Mouse (Mus musculus) midbrain, embryonic 11.5 days (tissue): ENCODE results near the gene Cox8b. TPM values are rescaled to one million over a fixed set of nuclear protein-coding genes. Genes with fewer than 3 reads are reported as not detected.
"Not testable (repeated sequence)": the region's sequence is repeated elsewhere in the genome, so short reads cannot be mapped to it uniquely, and the experiment has no call there.

Experiments used
- ATAC-seq: fragments of 200-750 bp; cut with Nextera tagmentation; 2 replicates; pipeline ENCODE4 v1.8.0; 2017; ENCODE audit warnings: moderate TSS enrichment, moderate library complexity; ENCODE audit not compliant: low FRiP score
- DNase-seq: peaks from one replicate; pipeline ENCODE4 v3.0.0; 2015; ENCODE audit warnings: low spot score; ENCODE audit errors: missing footprints
- H3K27ac ChIP-seq: fragments of 300-500 bp; sonication (generic); 2 replicates; pipeline ENCODE4 v1.5.1; 2014; ENCODE audit warnings: low read depth, low read length
- H3K27me3 ChIP-seq: fragments of 300-500 bp; sonication (generic); 2 replicates; pipeline ENCODE4 v1.6.1; 2014; ENCODE audit warnings: mild to moderate bottlenecking, low read length, moderate library complexity, mixed read lengths; ENCODE audit not compliant: control insufficient read depth, insufficient read depth
- H3K36me3 ChIP-seq: fragments of 300-500 bp; sonication (generic); 2 replicates; pipeline ENCODE4 v1.6.1; 2014; ENCODE audit warnings: mild to moderate bottlenecking, low read length, moderate library complexity, mixed read lengths; ENCODE audit not compliant: control insufficient read depth, insufficient read depth
- H3K4me1 ChIP-seq: fragments of 300-500 bp; sonication (generic); 2 replicates; pipeline ENCODE4 v1.6.1; 2014; ENCODE audit warnings: low read length; ENCODE audit not compliant: control insufficient read depth, insufficient read depth
- H3K4me2 ChIP-seq: fragments of 300-500 bp; sonication (generic); 2 replicates; pipeline ENCODE4 v1.6.1; 2014; ENCODE audit warnings: mild to moderate bottlenecking, moderate library complexity
- H3K4me3 ChIP-seq: fragments of 300-500 bp; sonication (generic); 2 replicates; pipeline ENCODE4 v1.5.1; 2014; ENCODE audit warnings: low read depth, low read length
- H3K9ac ChIP-seq: fragments of 300-500 bp; sonication (generic); 2 replicates; pipeline ENCODE4 v1.6.1; 2014; ENCODE audit warnings: low read length
- H3K9me3 ChIP-seq: fragments of 300-500 bp; sonication (generic); 2 replicates; pipeline ENCODE4 v1.6.1; 2016; ENCODE audit warnings: low read length; ENCODE audit not compliant: control insufficient read depth
- WGBS: fragments of 180-500 bp; shearing (Covaris S2); extraction: QIAGEN DNeasy Blood & Tissue Kit; methylation state at CpG from one replicate; pipeline ENCODE4 v1.1.7; 2014; 5-methylcytosine and 5-hydroxymethylcytosine counted together
- polyA plus RNA-seq: library from polyadenylated mRNA; unstranded; fragments of >200 nt; fragmentation: Nextera tagmentation; extraction: Ambion mirVana; gene quantifications from 2 replicates; pipeline ENCODE4 v1.2.1, GENCODE M21; 2014

The Cox8b gene
- polyA plus RNA-seq, 1 experiment from 2014 or later: not detected

DNA sequence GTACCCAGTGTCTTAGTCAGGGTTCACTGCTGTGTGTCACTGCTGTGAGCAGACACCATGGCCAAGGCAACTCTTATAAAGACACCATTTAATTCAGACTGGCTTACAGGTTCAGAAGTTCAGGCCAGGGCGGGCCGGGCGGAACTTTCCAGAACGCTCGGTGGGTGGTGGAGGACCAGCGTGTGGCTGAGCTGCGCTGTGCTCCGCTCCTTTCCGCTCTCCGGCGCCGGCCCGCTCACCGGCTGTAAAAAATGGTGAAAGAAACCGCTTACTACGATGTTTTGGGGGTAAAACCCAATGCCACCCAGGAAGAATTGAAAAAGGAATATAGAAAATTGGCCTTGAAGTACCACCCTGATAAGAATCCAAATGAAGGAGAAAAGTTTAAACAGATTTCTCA is 9.6 kb downstream of the Cox8b start:
- not testable (repeated sequence) for DNase-seq, H3K4me3 ChIP-seq, H3K9me3 ChIP-seq, H3K4me2 ChIP-seq, H3K9ac ChIP-seq, H3K27ac ChIP-seq, ATAC-seq, H3K27me3 ChIP-seq, H3K4me1 ChIP-seq
- peaks cover 29% of the 10 kb centered on the region for H3K36me3 ChIP-seq
- 95% methylated on average over 16 of the region's 16 CpGs for WGBS

DNA sequence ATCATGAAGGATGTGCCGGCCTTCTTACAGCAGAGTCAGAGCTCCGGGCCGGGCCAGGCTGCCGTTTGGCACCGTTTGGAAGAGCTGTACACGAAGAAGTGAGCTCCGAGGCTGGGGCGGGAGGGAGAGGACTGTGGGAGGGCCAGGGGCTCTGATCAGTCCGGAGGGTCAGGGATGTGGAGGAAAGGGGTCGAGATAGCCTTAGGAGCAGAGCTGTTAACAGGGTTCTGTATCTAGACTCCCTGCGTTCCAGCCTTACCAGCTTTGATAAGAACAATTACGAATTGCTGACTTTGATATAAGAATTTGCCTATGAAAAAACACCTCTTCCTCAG is 17.8 kb downstream of the Cox8b start:
- Histone ChIP-seq H3K4me2 (peak overlapping the region; percentile 85), H3K4me1 (peaks cover 8% of the 10 kb centered on the region), H3K36me3 (no peaks in the 10 kb centered on the region), H3K27me3 (no peaks in the 10 kb centered on the region), H3K9ac (peak overlapping the region; percentile 49), H3K4me3 (peak overlapping the region; percentile 52), H3K27ac (no peak overlapping the region), H3K9me3 (no peaks in the 10 kb centered on the region)
- 1% methylated on average over 12 of the region's 12 CpGs for WGBS
- ATAC-seq (peak; percentile 70), DNase-seq (no peak)

DNA sequence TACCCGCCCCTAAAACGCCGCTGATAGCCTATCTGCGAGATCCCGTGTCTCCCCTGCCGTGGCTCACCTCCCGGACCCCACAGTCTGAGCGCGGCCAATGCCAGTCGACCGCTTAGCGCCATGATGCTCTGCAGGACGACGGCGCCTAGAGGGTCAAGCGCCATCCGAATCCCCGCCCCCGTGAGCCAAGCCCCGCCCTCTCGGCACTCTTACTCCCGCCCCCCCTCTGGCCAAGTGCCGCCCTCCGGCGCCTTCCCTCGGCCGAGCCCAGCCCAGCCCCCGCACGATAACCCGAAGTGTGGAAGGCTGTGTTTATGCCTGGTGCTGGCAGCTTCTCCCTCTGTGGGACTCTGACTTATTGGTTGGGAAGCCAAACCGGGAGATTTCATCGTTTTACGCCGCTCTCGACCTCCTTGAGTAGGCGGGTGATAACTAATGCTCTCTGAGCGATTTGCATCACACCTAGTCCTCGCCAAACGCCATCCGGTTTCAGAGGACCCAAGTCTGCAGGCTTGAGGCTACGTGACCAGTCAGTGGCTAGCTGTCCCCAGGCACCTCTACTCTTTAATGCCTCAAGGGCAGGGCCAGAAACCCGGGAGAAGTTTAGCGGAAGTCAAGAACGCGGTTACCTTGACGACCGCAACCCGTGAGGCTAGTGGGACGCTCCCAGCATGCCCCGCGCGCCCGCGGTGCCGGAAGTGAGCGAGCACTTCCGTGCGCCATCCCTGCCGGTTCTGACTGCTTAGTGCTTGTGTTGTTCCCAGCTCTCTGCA is 18.4 kb downstream of the Cox8b start, which contains the start of the genes Psmd13 and Sirt3:
Gene Psmd13 (plus strand): TSS at position 273 of the 773 bp plus-strand sequence.
Gene Sirt3 (minus strand): TSS at position 614 of the 773 bp plus-strand sequence.
- ATAC-seq: peak; percentile 95
- WGBS: under 1% methylated on average over 59 of the region's 59 CpGs

DNA sequence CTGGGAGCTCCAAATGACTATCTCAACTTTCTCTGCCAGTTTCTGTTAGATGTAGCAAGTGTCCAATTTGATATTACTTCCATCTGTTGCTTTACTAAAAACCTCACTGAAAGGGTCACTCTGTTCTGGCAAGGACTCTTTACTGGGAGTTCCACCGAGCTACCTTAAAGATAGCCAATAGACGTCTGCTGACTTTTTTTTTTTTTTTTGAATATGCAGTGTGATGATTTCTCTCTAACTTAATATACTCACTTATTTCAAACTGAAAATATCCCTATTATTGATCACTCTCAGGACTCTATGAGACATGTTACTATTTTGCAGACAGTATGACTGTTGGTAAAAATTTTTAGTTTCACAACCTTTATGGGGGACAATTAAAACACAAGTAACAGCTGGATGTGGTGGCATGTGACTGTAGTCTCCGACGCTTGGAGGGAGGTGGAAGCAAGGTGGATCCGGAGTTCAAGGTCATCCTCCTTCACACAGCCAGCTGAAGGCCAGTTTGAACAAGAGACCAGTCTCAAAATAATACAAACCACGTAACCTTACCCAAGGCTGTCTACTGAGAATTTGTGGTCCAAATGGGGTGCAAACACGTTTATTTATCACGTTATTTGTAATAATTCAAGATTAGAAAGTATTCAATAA is 19.3 kb downstream of the Cox8b start:
- Histone ChIP-seq H3K27ac (no peak overlapping the region), H3K4me3 (peak overlapping the region; percentile 52), H3K9ac (peak overlapping the region; percentile 49), H3K9me3 (no peaks in the 10 kb centered on the region), H3K36me3 (0 out of 2 replicates have a peak, but pooled peaks cover 2% of the 10 kb centered on the region), H3K4me2 (peak overlapping the region; percentile 85), H3K4me1 (peaks cover 8% of the 10 kb centered on the region), H3K27me3 (no peaks in the 10 kb centered on the region)
- 35% methylated on average over 8 of the region's 8 CpGs for WGBS
- ATAC-seq (no peak), DNase-seq (no peak)

More for the DNA sequence above, 18.4 kb downstream of the Cox8b start, which contains the start of the genes Psmd13 and Sirt3:
- Histone ChIP-seq H3K36me3 (no peaks in the 10 kb centered on the region), H3K4me2 (peak within 1 kb of the TSS; percentile 85), H3K4me3 (peak within 1 kb of the TSS; percentile 52), H3K9ac (peak within 1 kb of the TSS; percentile 49), H3K27ac (peak within 1 kb of the TSS; percentile 75), H3K9me3 (no peaks in the 10 kb centered on the region), H3K4me1 (peaks cover 8% of the 10 kb centered on the region), H3K27me3 (no peaks in the 10 kb centered on the region)
- peak; percentile 99 for DNase-seq

DNA sequence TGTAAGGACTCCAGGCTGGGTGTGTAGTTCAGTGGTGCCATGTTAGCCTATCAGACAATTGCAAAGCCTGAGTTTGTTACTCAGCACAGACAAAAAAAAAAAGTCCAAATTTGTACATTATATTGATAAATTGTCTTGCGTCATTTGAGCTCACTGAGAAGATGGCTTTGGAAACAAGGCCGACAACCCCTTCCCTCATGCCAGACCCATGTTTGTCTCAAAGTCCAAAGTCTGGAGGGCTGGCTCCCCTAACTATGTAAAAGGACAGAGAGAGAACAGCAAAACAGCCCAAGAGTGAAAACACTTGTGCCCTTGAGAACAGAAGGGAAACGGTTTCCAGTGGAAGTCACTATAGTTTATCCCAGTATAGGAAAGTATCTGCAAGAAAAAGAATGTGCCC is 19.8 kb downstream of the Cox8b start:
- H3K9ac ChIP-seq: no peak overlapping the region
- H3K27ac ChIP-seq: no peak overlapping the region
- H3K9me3 ChIP-seq: no peaks in the 10 kb centered on the region
- no peak overlapping the region for H3K4me2 ChIP-seq
- no peak for ATAC-seq
- peaks cover 8% of the 10 kb centered on the region for H3K4me1 ChIP-seq
- H3K4me3 ChIP-seq: no peak overlapping the region
- DNase-seq: no peak
- 91% methylated on average over 3 of the region's 3 CpGs for WGBS
- H3K27me3 ChIP-seq: no peaks in the 10 kb centered on the region
- peaks cover 4% of the 10 kb centered on the region; the same call in 1 of the 2 replicates for H3K36me3 ChIP-seq

DNA sequence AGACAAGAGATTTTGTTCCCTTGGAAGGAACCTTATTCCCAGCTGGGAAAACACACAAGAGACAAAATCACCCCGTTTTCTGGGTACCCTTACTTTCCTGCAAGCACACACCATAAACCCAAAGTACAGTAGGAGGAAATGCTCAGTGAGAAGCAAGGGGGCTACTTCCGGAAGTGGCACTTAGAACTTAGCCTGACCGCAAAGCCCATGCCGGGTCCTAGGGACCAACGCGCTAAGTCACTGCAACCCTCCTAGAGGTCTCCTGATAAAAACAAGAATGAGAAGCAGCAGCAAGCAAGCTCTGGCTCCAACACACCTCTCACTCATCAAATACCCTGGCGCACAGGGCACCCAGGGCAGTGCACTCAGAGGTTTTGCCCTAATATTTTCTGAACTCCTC is 20.9 kb downstream of the Cox8b start:
- Histone ChIP-seq H3K27me3 (no peaks in the 10 kb centered on the region), H3K4me3 (no peak overlapping the region), H3K27ac (no peak overlapping the region), H3K4me1 (peaks cover 8% of the 10 kb centered on the region), H3K36me3 (peaks cover 4% of the 10 kb centered on the region; the same call in 1 of the 2 replicates), H3K9ac (no peak overlapping the region), H3K4me2 (no peak overlapping the region), H3K9me3 (no peaks in the 10 kb centered on the region)
- WGBS: 92% methylated on average over 7 of the region's 7 CpGs
- DNase-seq: no peak
- no peak for ATAC-seq

DNA sequence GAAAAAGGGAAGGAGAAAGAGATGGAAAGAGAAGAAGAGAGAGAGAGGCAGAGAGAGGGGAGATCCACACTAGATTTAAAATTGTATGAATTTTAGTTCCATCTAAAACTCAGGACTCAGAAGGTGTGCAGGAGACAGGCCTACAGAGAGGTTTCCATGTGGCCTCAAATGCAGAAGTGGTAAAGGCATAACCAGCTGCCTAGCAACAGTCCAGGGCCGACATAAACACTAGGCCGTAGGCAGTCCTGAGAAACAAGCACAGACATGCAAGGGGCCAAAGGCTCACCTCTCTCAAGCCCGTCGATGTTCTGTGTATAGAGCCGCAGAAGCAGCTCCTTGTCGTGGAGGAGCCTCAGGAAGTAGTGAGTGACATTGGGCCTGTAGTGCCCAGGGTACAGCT is 22.9 kb downstream of the Cox8b start:
- 88% methylated on average over 6 of the region's 6 CpGs for WGBS
- Histone ChIP-seq H3K4me2 (no peak overlapping the region), H3K4me3 (no peak overlapping the region), H3K9me3 (no peaks in the 10 kb centered on the region), H3K9ac (no peak overlapping the region), H3K27me3 (no peaks in the 10 kb centered on the region), H3K36me3 (peaks cover 4% of the 10 kb centered on the region; the same call in 1 of the 2 replicates), H3K4me1 (peaks cover 3% of the 10 kb centered on the region; the same call in 1 of the 2 replicates), H3K27ac (no peak overlapping the region)
- DNase-seq (no peak), ATAC-seq (no peak)

DNA sequence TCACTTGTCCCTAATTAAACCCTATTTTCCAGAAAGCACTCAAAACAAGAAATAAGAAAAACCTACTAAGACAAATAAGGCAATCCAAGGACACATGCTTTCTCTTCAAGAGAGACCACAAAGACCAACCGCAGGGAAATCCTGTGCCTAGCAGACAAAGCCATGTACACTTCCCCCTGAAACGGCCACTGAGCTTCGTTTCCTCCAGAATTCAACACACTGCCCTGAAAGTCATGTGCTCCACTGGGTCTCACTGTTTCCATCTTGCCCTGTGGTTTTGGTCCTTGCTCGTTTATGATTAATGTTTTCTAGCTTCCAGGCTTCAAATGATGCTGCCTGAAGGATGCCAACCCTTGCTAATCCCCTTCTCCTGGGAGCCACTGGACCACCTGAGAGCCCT is 26.0 kb downstream of the Cox8b start:
- Histone ChIP-seq H3K9me3 (no peaks in the 10 kb centered on the region), H3K9ac (no peak overlapping the region), H3K4me3 (no peak overlapping the region), H3K4me1 (no peaks in the 10 kb centered on the region), H3K27ac (no peak overlapping the region), H3K36me3 (peaks cover 4% of the 10 kb centered on the region; the same call in 1 of the 2 replicates), H3K4me2 (no peak overlapping the region), H3K27me3 (no peaks in the 10 kb centered on the region)
- WGBS: 91% methylated on average over 4 of the region's 4 CpGs
- no peak for DNase-seq
- no peak for ATAC-seq

DNA sequence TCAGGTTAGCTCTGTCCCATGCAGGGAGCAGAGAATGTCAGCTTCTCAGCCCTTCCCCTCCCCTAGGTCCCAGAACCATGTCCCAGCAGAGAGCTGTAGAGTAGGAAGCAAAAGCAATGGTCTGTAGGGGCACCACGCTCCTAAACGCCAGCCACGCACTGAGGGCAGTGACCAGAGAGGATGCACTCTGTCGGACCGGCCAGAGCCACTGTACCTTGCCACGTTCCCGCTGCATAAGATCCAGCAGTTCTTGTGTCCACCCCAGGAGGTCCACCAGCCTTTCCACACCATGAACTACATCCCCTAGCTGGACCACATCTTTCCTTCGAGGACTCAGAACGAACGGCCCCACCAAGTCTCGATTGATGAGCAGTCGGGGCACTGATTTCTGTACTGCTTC is 35.5 kb downstream of the Cox8b start:
- Histone ChIP-seq H3K9ac (no peak overlapping the region), H3K36me3 (peaks cover 4% of the 10 kb centered on the region; the same call in 1 of the 2 replicates), H3K27me3 (no peaks in the 10 kb centered on the region), H3K4me3 (no peak overlapping the region), H3K4me2 (no peak overlapping the region), H3K9me3 (no peaks in the 10 kb centered on the region), H3K27ac (no peak overlapping the region), H3K4me1 (no peaks in the 10 kb centered on the region)
- no peak for ATAC-seq
- 94% methylated on average over 12 of the region's 12 CpGs for WGBS
- no peak for DNase-seq
